Mouse (Mus musculus): ENCODE data around the gene Chrne.

GRCm38 (mm10) chr11:70607611-70608010 lies 11.4 kb downstream of the Chrne start:
- TF ChIP-seq EP300 (IDR thresholded peaks at IDR 0.05) (no peak), CTCF (IDR thresholded peaks at IDR 0.05) (no peak)
